Mouse (Mus musculus): ENCODE results near the gene Gstt4. TPM values are rescaled to one million over a fixed set of nuclear protein-coding genes. Genes with fewer than 3 reads are reported as not detected.

Gstt4 gene
- polyA plus RNA-seq, 1 experiment = not detected

GRCm38 (mm10) chr10:75856976-75857375 lies 34.6 kb upstream of the Gstt4 start:
- Histone ChIP-seq H3K27me3 (ENCODE audit: control insufficient read depth, insufficient read depth, insufficient read length) (no peaks in the 10 kb centered on the region), H3K79me2 (ENCODE audit: control insufficient read depth, insufficient read depth) (peaks cover 28% of the 10 kb centered on the region), H3K36me3 (ENCODE audit: control insufficient read depth, insufficient read depth) (peaks cover 22% of the 10 kb centered on the region), H3K79me3 (ENCODE audit: low read depth) (peaks cover 14% of the 10 kb centered on the region), H3K4me3 (ENCODE audit: insufficient read depth, poor library complexity, severe bottlenecking) (no peak overlapping the region), H3ac (ENCODE audit: control insufficient read depth, insufficient read length, low read depth) (no peak overlapping the region)
- no peak for TF ChIP-seq MYOD1 (IDR thresholded peaks at IDR 0.05; ENCODE audit: control insufficient read depth, insufficient read length, low read depth)
- TF ChIP-seq CTCF (IDR thresholded peaks at IDR 0.05; ENCODE audit: control insufficient read depth, insufficient read depth, insufficient read length) = no peak
- no peak for TF ChIP-seq MAX (IDR thresholded peaks at IDR 0.05)
- no peak for TF ChIP-seq FOSL1 (IDR thresholded peaks at IDR 0.05; ENCODE audit: insufficient read depth, low read length, poor library complexity, severe bottlenecking)
- TF ChIP-seq USF1 (IDR thresholded peaks at IDR 0.05; ENCODE audit: low read depth) = no peak

DNA sequence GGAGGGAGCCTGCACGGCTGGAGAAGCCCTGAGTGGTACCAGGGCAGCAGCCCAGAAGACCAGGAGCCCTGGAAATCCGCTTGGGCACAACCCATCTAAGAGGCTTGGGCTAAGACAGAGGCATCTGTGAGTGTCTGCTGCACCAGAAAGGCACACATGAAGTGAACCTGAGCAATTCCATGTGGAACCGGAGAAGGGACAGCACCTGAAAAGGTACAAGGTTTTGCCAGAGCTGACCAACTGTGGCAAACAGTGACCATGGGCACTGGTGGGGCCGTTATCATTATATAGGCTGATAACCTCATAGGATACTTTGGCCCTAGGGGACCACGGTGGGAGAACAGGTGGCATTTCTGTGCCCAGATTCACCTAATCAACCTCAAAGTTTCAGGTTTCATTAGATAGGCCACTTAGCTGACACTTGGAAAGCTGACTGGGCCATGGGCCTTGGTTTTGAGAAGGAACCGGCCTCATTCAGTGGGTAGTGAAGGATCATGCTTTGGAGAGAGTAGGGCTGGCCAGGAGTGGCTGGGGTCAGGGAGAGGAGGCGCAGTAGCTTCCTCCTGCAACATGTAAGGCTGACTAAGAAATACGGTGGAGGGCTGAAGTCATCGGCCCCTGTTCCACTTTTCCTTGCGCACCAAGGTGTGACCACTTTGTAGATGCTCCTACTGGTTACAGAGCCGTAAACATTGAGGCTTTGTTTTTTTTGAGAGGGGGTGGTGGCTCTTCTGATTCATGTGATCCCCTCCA lies 34.0 kb upstream of the Gstt4 start:
- Histone ChIP-seq H3K4me3 (ENCODE audit: insufficient read depth, poor library complexity, severe bottlenecking) (no peak overlapping the region), H3K79me2 (ENCODE audit: control insufficient read depth, insufficient read depth) (peaks cover 28% of the 10 kb centered on the region), H3K27me3 (ENCODE audit: control insufficient read depth, insufficient read depth, insufficient read length) (no peaks in the 10 kb centered on the region), H3K79me3 (ENCODE audit: low read depth) (peaks cover 14% of the 10 kb centered on the region), H3K36me3 (ENCODE audit: control insufficient read depth, insufficient read depth) (peaks cover 22% of the 10 kb centered on the region), H3ac (ENCODE audit: control insufficient read depth, insufficient read length, low read depth) (no peak overlapping the region)
- TF ChIP-seq CEBPB (IDR thresholded peaks at IDR 0.05; ENCODE audit: low read depth) (no peak), USF1 (IDR thresholded peaks at IDR 0.05; ENCODE audit: low read depth) (no peak), MYOD1 (IDR thresholded peaks at IDR 0.05; ENCODE audit: control insufficient read depth, insufficient read length, low read depth) (no peak), FOSL1 (IDR thresholded peaks at IDR 0.05; ENCODE audit: insufficient read depth, low read length, poor library complexity, severe bottlenecking) (no peak), MAX (IDR thresholded peaks at IDR 0.05) (no peak)

- no peaks in the 10 kb centered on the region for H3K27me3 ChIP-seq (ENCODE audit: control insufficient read depth, insufficient read depth, insufficient read length)
- H3K36me3 ChIP-seq (ENCODE audit: control insufficient read depth, insufficient read depth) = peaks cover 22% of the 10 kb centered on the region
- H3K4me3 ChIP-seq (ENCODE audit: insufficient read depth, poor library complexity, severe bottlenecking) = no peak overlapping the region
- H3K79me2 ChIP-seq (ENCODE audit: control insufficient read depth, insufficient read depth) = peaks cover 28% of the 10 kb centered on the region
- H3K79me3 ChIP-seq (ENCODE audit: low read depth) = peaks cover 14% of the 10 kb centered on the region
- TF ChIP-seq USF1 (IDR thresholded peaks at IDR 0.05; ENCODE audit: low read depth) (no peak), CEBPB (IDR thresholded peaks at IDR 0.05; ENCODE audit: low read depth) (no peak), MYOG (IDR thresholded peaks at IDR 0.05; ENCODE audit: control insufficient read depth, extremely low read depth, insufficient read length) (no peak), MAX (IDR thresholded peaks at IDR 0.05) (no peak), FOSL1 (IDR thresholded peaks at IDR 0.05; ENCODE audit: insufficient read depth, low read length, poor library complexity, severe bottlenecking) (no peak)
- H3ac ChIP-seq (ENCODE audit: control insufficient read depth, insufficient read length, low read depth) = no peak overlapping the region
Observed at GRCm38 (mm10) chr10:75855416-75855981, 33.2 kb upstream of the Gstt4 start.

DNA sequence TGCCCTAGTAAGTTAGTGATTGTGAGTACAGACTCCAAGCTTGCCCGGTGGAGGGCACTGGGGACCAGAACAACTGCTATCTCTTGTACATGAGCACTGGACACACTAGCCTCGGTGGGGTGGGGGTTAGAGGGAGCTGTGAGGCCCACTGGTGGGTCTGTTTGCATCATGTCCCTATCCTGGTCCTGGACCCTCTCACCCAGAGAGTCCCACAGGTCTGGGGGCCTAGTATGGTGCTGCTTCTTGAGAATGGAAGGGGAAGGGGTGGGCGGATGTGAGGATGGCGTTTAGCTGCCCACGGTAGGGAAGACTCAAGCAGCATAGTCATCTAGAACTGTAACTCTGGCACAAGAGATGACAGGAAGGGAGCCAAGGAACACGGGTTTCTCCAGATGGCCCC lies 32.4 kb upstream of the Gstt4 start:
- H3K79me2 ChIP-seq (ENCODE audit: control insufficient read depth, insufficient read depth) = peaks cover 25% of the 10 kb centered on the region
- TF ChIP-seq MYOG (IDR thresholded peaks at IDR 0.05; ENCODE audit: control insufficient read depth, extremely low read depth, insufficient read length) (no peak), MYOD1 (IDR thresholded peaks at IDR 0.05; ENCODE audit: control insufficient read depth, insufficient read length, low read depth) (no peak), CEBPB (IDR thresholded peaks at IDR 0.05; ENCODE audit: low read depth) (no peak), MAX (IDR thresholded peaks at IDR 0.05) (no peak), FOSL1 (IDR thresholded peaks at IDR 0.05; ENCODE audit: insufficient read depth, low read length, poor library complexity, severe bottlenecking) (no peak), USF1 (IDR thresholded peaks at IDR 0.05; ENCODE audit: low read depth) (no peak), CTCF (IDR thresholded peaks at IDR 0.05; ENCODE audit: control insufficient read depth, insufficient read depth, insufficient read length) (no peak)

GRCm38 (mm10) chr10:75854096-75854495 lies 31.8 kb upstream of the Gstt4 start:
- no peaks in the 10 kb centered on the region for H3K27me3 ChIP-seq (ENCODE audit: control insufficient read depth, insufficient read depth, insufficient read length)
- H3K36me3 ChIP-seq (ENCODE audit: control insufficient read depth, insufficient read depth) = peaks cover 22% of the 10 kb centered on the region
- peaks cover 9% of the 10 kb centered on the region for H3K79me3 ChIP-seq (ENCODE audit: low read depth)
- TF ChIP-seq MYOD1 (IDR thresholded peaks at IDR 0.05; ENCODE audit: control insufficient read depth, insufficient read length, low read depth) (no peak), FOSL1 (IDR thresholded peaks at IDR 0.05; ENCODE audit: insufficient read depth, low read length, poor library complexity, severe bottlenecking) (no peak), CTCF (IDR thresholded peaks at IDR 0.05; ENCODE audit: control insufficient read depth, insufficient read depth, insufficient read length) (no peak), CEBPB (IDR thresholded peaks at IDR 0.05; ENCODE audit: low read depth) (no peak), USF1 (IDR thresholded peaks at IDR 0.05; ENCODE audit: low read depth) (no peak), MYOG (IDR thresholded peaks at IDR 0.05; ENCODE audit: control insufficient read depth, extremely low read depth, insufficient read length) (no peak)
- peaks cover 18% of the 10 kb centered on the region for H3K79me2 ChIP-seq (ENCODE audit: control insufficient read depth, insufficient read depth)
- H3K4me3 ChIP-seq (ENCODE audit: insufficient read depth, poor library complexity, severe bottlenecking) = no peak overlapping the region
- H3ac ChIP-seq (ENCODE audit: control insufficient read depth, insufficient read length, low read depth) = no peak overlapping the region

More for the DNA sequence above, 32.4 kb upstream of the Gstt4 start:
- Histone ChIP-seq H3ac (ENCODE audit: control insufficient read depth, insufficient read length, low read depth) (no peak overlapping the region), H3K36me3 (ENCODE audit: control insufficient read depth, insufficient read depth) (peaks cover 22% of the 10 kb centered on the region), H3K27me3 (ENCODE audit: control insufficient read depth, insufficient read depth, insufficient read length) (no peaks in the 10 kb centered on the region), H3K79me3 (ENCODE audit: low read depth) (peaks cover 13% of the 10 kb centered on the region), H3K4me3 (ENCODE audit: insufficient read depth, poor library complexity, severe bottlenecking) (no peak overlapping the region)

Measured in C2C12 (cell line).